Mouse (Mus musculus): ENCODE measurements around the gene Arl4d.
A peak's percentile ranks its signal among the peaks of the same experiment; 100 is the strongest.
"Not testable (repeated sequence)": the region's sequence is repeated elsewhere in the genome, so short reads cannot be mapped to it uniquely, and the experiment has no call there.

The Arl4d gene

GRCm38 (mm10) chr11:101664825-101665635 is at the start of gene Arl4d:
Arl4d (plus strand) TSS chr11:101665541.
- peak; percentile 93 for DNase-seq (ENCODE audit: low spot score)

GRCm38 (mm10) chr11:101616104-101616503 is 49.2 kb upstream of the Arl4d start:
- no peak for DNase-seq (ENCODE audit: low spot score)

- DNase-seq (ENCODE audit: low spot score), result no peak
These were observed 48.2 kb upstream of the Arl4d start for GRCm38 (mm10) chr11:101616948-101617767.

- peak; percentile 43 for DNase-seq (ENCODE audit: low spot score)
These were observed 47.5 kb upstream of the Arl4d start for GRCm38 (mm10) chr11:101617849-101618248.

- no peak for DNase-seq (ENCODE audit: low spot score)
These were observed 46.7 kb upstream of the Arl4d start for GRCm38 (mm10) chr11:101618596-101618995.

GRCm38 (mm10) chr11:101620022-101620655 is 45.2 kb upstream of the Arl4d start:
- DNase-seq (ENCODE audit: low spot score), result not testable (repeated sequence)

GRCm38 (mm10) chr11:101626649-101626994 is 38.7 kb upstream of the Arl4d start:
- DNase-seq (ENCODE audit: low spot score), result no peak

GRCm38 (mm10) chr11:101626995-101627856 is 38.1 kb upstream of the Arl4d start, which contains the start of gene Rdm1:
Rdm1 (plus strand) TSS chr11:101627195.
- peak; percentile 81 for DNase-seq (ENCODE audit: low spot score)

- peak; percentile 85 for DNase-seq (ENCODE audit: low spot score)
These were observed 37.3 kb upstream of the Arl4d start for GRCm38 (mm10) chr11:101627857-101628559.

- DNase-seq (ENCODE audit: low spot score), result not testable (repeated sequence)
These were observed 36.5 kb upstream of the Arl4d start for GRCm38 (mm10) chr11:101628733-101629417.

GRCm38 (mm10) chr11:101635660-101636059 is 29.7 kb upstream of the Arl4d start:
- no peak for DNase-seq (ENCODE audit: low spot score)

- DNase-seq (ENCODE audit: low spot score), result no peak
These were observed 25.6 kb upstream of the Arl4d start for GRCm38 (mm10) chr11:101639761-101640160.

- peak; percentile 83 for DNase-seq (ENCODE audit: low spot score)
These were observed 24.3 kb upstream of the Arl4d start for GRCm38 (mm10) chr11:101640857-101641709.

- peak; percentile 18 for DNase-seq (ENCODE audit: low spot score)
These were observed 23.4 kb upstream of the Arl4d start for GRCm38 (mm10) chr11:101641710-101642642.

GRCm38 (mm10) chr11:101642931-101643330 is 22.4 kb upstream of the Arl4d start:
- DNase-seq (ENCODE audit: low spot score), result no peak

GRCm38 (mm10) chr11:101644591-101644990 is 20.8 kb upstream of the Arl4d start:
- DNase-seq (ENCODE audit: low spot score), result no peak

- DNase-seq (ENCODE audit: low spot score), result not testable (repeated sequence)
These were observed 20.3 kb upstream of the Arl4d start for GRCm38 (mm10) chr11:101645043-101645410.

All from ovary, postnatal 36 days (tissue).